ENCODE assay signal across 8 mouse cellular contexts in the genomic region with DNA sequence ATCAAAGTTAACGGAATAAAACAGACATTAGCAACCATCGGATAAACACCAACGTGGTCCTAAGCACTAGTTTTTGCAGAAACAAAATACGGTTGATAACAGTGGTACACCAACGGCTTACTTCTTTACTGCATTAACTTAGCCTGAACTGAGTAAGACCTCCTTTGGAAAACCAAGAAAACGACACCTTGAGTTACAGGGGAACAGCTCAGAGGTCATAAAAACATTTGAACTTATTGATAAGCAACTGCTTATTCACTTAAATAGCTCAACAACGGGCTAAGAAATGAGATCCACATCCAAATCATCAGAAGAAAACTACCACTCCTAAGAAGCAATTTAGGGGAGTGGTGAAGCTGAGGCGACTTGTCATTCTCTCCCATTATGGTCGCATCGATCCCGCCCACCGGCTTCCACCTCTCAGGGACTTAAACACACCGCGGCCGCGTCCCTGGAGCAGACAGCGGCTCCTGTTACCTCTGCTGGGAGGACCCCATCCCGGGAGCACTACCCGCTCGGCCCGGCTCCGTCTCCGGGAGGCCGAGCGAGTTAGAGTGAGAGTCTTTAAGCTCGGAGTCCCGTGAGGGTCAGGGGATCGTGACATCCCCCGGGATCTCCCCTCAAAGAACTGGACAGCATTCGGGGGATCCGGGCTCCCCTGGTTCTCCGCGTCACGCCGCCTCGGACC. TPM values are rescaled to one million over a fixed set of nuclear protein-coding genes. Genes with fewer than 3 reads are reported as not detected.
DNase-seq lines count a peak whose midpoint lies in the region; ATAC-seq and TF ChIP-seq lines count a peak whose summit lies in the region.
"Not testable (repeated sequence)": the region's sequence is repeated elsewhere in the genome, so short reads cannot be mapped to it uniquely, and the experiment has no call there.

No protein-coding gene starts in this region.

- not testable (repeated sequence) for H3K36me3 ChIP-seq in C2C12 (ENCODE audit: control insufficient read depth, insufficient read depth); forebrain, embryonic 10.5 days (replicated peaks); heart, postnatal 0 days (replicated peaks; ENCODE audit: control insufficient read depth, insufficient read depth, low read length); liver, embryonic 14.5 days (replicated peaks; ENCODE audit: control insufficient read depth, insufficient read depth, low read depth); midbrain, postnatal 0 days (ENCODE audit: insufficient read depth, low read length); small intestine, adult 2 months (ENCODE audit: control insufficient read depth, insufficient read depth, low read length)

- peak overlapping the region; percentile 74 for H3K4me3 ChIP-seq in C2C12 (ENCODE audit: insufficient read depth, poor library complexity, severe bottlenecking)
- H3K4me3 ChIP-seq in bone marrow macrophage, adult 2 months (ENCODE audit: insufficient read depth, low read length) = peak overlapping the region; percentile 83
- peak overlapping the region; percentile 79 for H3K4me3 ChIP-seq in forebrain, embryonic 10.5 days
- peak overlapping the region; percentile 94 for H3K4me3 ChIP-seq in heart, postnatal 0 days (ENCODE audit: low read depth, low read length)
- peak overlapping the region; percentile 78 to 80 for H3K4me3 ChIP-seq in liver, embryonic 14.5 days (ENCODE audit: insufficient read depth in 1 of 2, low read depth in 2 of 2, low read length in 2 of 2)
- peak overlapping the region; percentile 78 for H3K4me3 ChIP-seq in midbrain, postnatal 0 days (ENCODE audit: low read depth, low read length)
- H3K4me3 ChIP-seq in small intestine, adult 2 months (ENCODE audit: low read depth, low read length) = peak overlapping the region; percentile 92

- H3K4me1 ChIP-seq in bone marrow macrophage, adult 2 months (ENCODE audit: control insufficient read depth, insufficient read depth, low read length) = peaks cover 10% of the 10 kb centered on the region
- H3K4me1 ChIP-seq in forebrain, embryonic 10.5 days = peaks cover 22% of the 10 kb centered on the region
- peaks cover 26% of the 10 kb centered on the region for H3K4me1 ChIP-seq in heart, postnatal 0 days (ENCODE audit: control insufficient read depth, insufficient read depth)
- H3K4me1 ChIP-seq in liver, embryonic 14.5 days (replicated peaks; ENCODE audit: control insufficient read depth in 2 of 2, insufficient read depth in 2 of 2, low read length in 1 of 2) = peaks cover 21 to 24% of the 10 kb centered on the region in 2 experiments
- not testable (repeated sequence) for H3K4me1 ChIP-seq in midbrain, postnatal 0 days (ENCODE audit: insufficient read depth, low read length); small intestine, adult 2 months (ENCODE audit: control insufficient read depth, insufficient read depth, insufficient read length, low read length)

- H3K27ac ChIP-seq in bone marrow macrophage, adult 2 months (ENCODE audit: insufficient read depth, low read depth, low read length) = peak overlapping the region; percentile 89; the same call in 1 of the 2 replicates
- H3K27ac ChIP-seq in forebrain, embryonic 10.5 days = peak overlapping the region; percentile 94
- H3K27ac ChIP-seq in heart, postnatal 0 days (ENCODE audit: low read depth) = peak overlapping the region; percentile 99
- H3K27ac ChIP-seq in liver, embryonic 14.5 days = peak overlapping the region; percentile 88
- H3K27ac ChIP-seq in midbrain, postnatal 0 days (ENCODE audit: low read depth, low read length) = peak overlapping the region; percentile 93
- H3K27ac ChIP-seq in small intestine, adult 2 months (ENCODE audit: insufficient read depth, low read depth, low read length) = peak overlapping the region; percentile 88

- TF ChIP-seq EP300 in heart, postnatal 0 days (IDR thresholded peaks at IDR 0.05; ENCODE audit: low read depth); liver, embryonic 14.5 days (IDR thresholded peaks at IDR 0.05; ENCODE audit: low read depth): not testable (repeated sequence)

- TF ChIP-seq POLR2A in bone marrow macrophage, adult 2 months (IDR thresholded peaks at IDR 0.05; ENCODE audit: borderline replicate concordance, low read depth, low read length); small intestine, adult 2 months (IDR thresholded peaks at IDR 0.05; ENCODE audit: low read depth, low read length): not testable (repeated sequence)

- not testable (repeated sequence) for H3K9me3 ChIP-seq in forebrain, embryonic 10.5 days; heart, postnatal 0 days (replicated peaks; ENCODE audit: control insufficient read depth, low read length); liver, embryonic 14.5 days (ENCODE audit: control insufficient read depth, low read length); midbrain, postnatal 0 days (ENCODE audit: low read length)

- peak overlapping the region; percentile 68 for H3K4me2 ChIP-seq in heart, postnatal 0 days (ENCODE audit: low read depth, low read length)
- peak overlapping the region; percentile 89 for H3K4me2 ChIP-seq in liver, embryonic 14.5 days (ENCODE audit: low read depth)
- H3K4me2 ChIP-seq in midbrain, postnatal 0 days (ENCODE audit: low read depth, low read length, poor library complexity, severe bottlenecking) = peak overlapping the region; percentile 58

- not testable (repeated sequence) for H3K27me3 ChIP-seq in C2C12 (ENCODE audit: control insufficient read depth, insufficient read depth, insufficient read length); forebrain, embryonic 10.5 days (ENCODE audit: poor library complexity, severe bottlenecking); heart, postnatal 0 days (ENCODE audit: control insufficient read depth, insufficient read depth, low read length); liver, embryonic 14.5 days (ENCODE audit: control insufficient read depth, insufficient read depth, low read length); midbrain, postnatal 0 days (ENCODE audit: insufficient read depth, low read length); small intestine, adult 2 months (ENCODE audit: control insufficient read depth, insufficient read depth, low read length)

- peak; percentile 16 for DNase-seq in forebrain, embryonic 10.5 days (ENCODE audit: extremely low spot score, low spot score)
- DNase-seq in heart, postnatal 0 days (ENCODE audit: low spot score); midbrain, postnatal 0 days (ENCODE audit: low spot score): not testable (repeated sequence)
- peak; percentile 17 to 36 for DNase-seq in kidney, postnatal 36 days
- peak; percentile 15 to 17 (median 17) for DNase-seq in liver, embryonic 14.5 days (ENCODE audit: low read depth in 3 of 3, low spot score in 3 of 3)

- H3K79me3 ChIP-seq in C2C12 (ENCODE audit: low read depth) = peaks cover 49% of the 10 kb centered on the region

- H3K79me2 ChIP-seq in C2C12 (ENCODE audit: control insufficient read depth, insufficient read depth) = peaks cover 58% of the 10 kb centered on the region

- not testable (repeated sequence) for TF ChIP-seq CTCF in C2C12 (IDR thresholded peaks at IDR 0.05; ENCODE audit: control insufficient read depth, insufficient read depth, insufficient read length); bone marrow macrophage, adult 2 months (IDR thresholded peaks at IDR 0.05; ENCODE audit: low read depth, low read length); heart, postnatal 0 days (IDR thresholded peaks at IDR 0.05; ENCODE audit: low read depth); liver, embryonic 14.5 days (IDR thresholded peaks at IDR 0.05; ENCODE audit: low read depth); midbrain, postnatal 0 days (IDR thresholded peaks at IDR 0.05); small intestine, adult 2 months (IDR thresholded peaks at IDR 0.05; ENCODE audit: extremely low read depth, insufficient read length, insufficient replicate concordance, low read depth, low read length)

- WGBS in forebrain, embryonic 10.5 days = 4% methylated on average over 36 of the region's 36 CpGs
- 3% methylated on average over 24 of the region's 36 CpGs for WGBS in heart, postnatal 0 days
- WGBS in liver, embryonic 14.5 days (ENCODE audit: insufficient replicate concordance) = 2% methylated on average over 21 of the region's 36 CpGs
- WGBS in midbrain, postnatal 0 days = 4% methylated on average over 23 of the region's 36 CpGs
- WGBS in small intestine, adult 2 months = 1% methylated on average over 36 of the region's 36 CpGs

- peak overlapping the region; percentile 95 for H3K9ac ChIP-seq in heart, postnatal 0 days (replicated peaks; ENCODE audit: low read depth, low read length)
- H3K9ac ChIP-seq in liver, embryonic 14.5 days (replicated peaks) = peak overlapping the region; percentile 91
- H3K9ac ChIP-seq in midbrain, postnatal 0 days (replicated peaks; ENCODE audit: low read length, poor library complexity, severe bottlenecking) = peak overlapping the region; percentile 88

- peak overlapping the region; percentile 90 for H3ac ChIP-seq in C2C12 (ENCODE audit: control insufficient read depth, insufficient read length, low read depth)

- ATAC-seq in heart, postnatal 0 days (ENCODE audit: insufficient read depth, low read depth) = peak; percentile 55
- peak; percentile 63 for ATAC-seq in liver, embryonic 14.5 days (ENCODE audit: insufficient read depth)
- ATAC-seq in midbrain, postnatal 0 days (ENCODE audit: low FRiP score) = peak; percentile 43; the same call in 1 of the 2 replicates

RNA-seq across cellular contexts. Expression of gene Ppp6c, which starts 0.8 kb away (rescaled TPM):
- polyA plus RNA-seq in C2C12 (2012; fragmentation: generic; extraction: Trizol) = 29.8 TPM
- polyA plus RNA-seq in bone marrow macrophage, adult 2 months (2012; ENCODE audit: insufficient read depth, insufficient read length, missing spikeins) = 67.4 and 73.6 TPM in 2 replicates
- 72.2 and 76.8 TPM in 2 replicates for polyA plus RNA-seq in forebrain, embryonic 10.5 days (2016; fragmentation: Nextera tagmentation; extraction: Ambion mirVana)
- 35.0 and 54.1 TPM in 2 replicates for total RNA-seq in heart, postnatal 0 days (2014; rRNA removed; ENCODE audit: low replicate concordance)
- 50.0 and 52.1 TPM in 2 replicates for polyA plus RNA-seq in heart, postnatal 0 days (2015; fragmentation: Nextera tagmentation; extraction: Ambion mirVana)
- polyA plus RNA-seq in liver, embryonic 14.5 days (2012; rRNA removed) = 19.4 and 21.9 TPM in 2 replicates
- polyA plus RNA-seq in liver, embryonic 14.5 days (2014; fragmentation: Nextera tagmentation; extraction: Ambion mirVana) = 46.9 and 53.0 TPM in 2 replicates
- 51.4 and 51.9 TPM in 2 replicates for total RNA-seq in midbrain, postnatal 0 days (2014; rRNA removed)
- 46.0 and 48.4 TPM in 2 replicates for polyA plus RNA-seq in midbrain, postnatal 0 days (2015; fragmentation: Nextera tagmentation; extraction: Ambion mirVana)
- polyA plus RNA-seq in small intestine, adult 2 months (2012; rRNA removed) = 4.3 and 8.9 TPM in 2 replicates

RNA-seq across cellular contexts. Expression of gene Scai, which starts 34.9 kb away (rescaled TPM):
- polyA plus RNA-seq in C2C12 (2012; fragmentation: generic; extraction: Trizol) = 1.4 TPM
- polyA plus RNA-seq in bone marrow macrophage, adult 2 months (2012; ENCODE audit: insufficient read depth, insufficient read length, missing spikeins) = 7.2 and 9.5 TPM in 2 replicates
- polyA plus RNA-seq in forebrain, embryonic 10.5 days (2016; fragmentation: Nextera tagmentation; extraction: Ambion mirVana) = 9.2 and 10.4 TPM in 2 replicates
- total RNA-seq in heart, postnatal 0 days (2014; rRNA removed; ENCODE audit: low replicate concordance) = 8.3 and 19.1 TPM in 2 replicates
- polyA plus RNA-seq in heart, postnatal 0 days (2015; fragmentation: Nextera tagmentation; extraction: Ambion mirVana) = 2.5 and 2.7 TPM in 2 replicates
- polyA plus RNA-seq in liver, embryonic 14.5 days (2012; rRNA removed) = 0.77 and 1.1 TPM in 2 replicates
- 0.98 and 1.7 TPM in 2 replicates for polyA plus RNA-seq in liver, embryonic 14.5 days (2014; fragmentation: Nextera tagmentation; extraction: Ambion mirVana)
- 59.5 and 78.3 TPM in 2 replicates for total RNA-seq in midbrain, postnatal 0 days (2014; rRNA removed)
- polyA plus RNA-seq in midbrain, postnatal 0 days (2015; fragmentation: Nextera tagmentation; extraction: Ambion mirVana) = 12.1 and 13.8 TPM in 2 replicates
- 0.03 and 0.24 TPM in 2 replicates for polyA plus RNA-seq in small intestine, adult 2 months (2012; rRNA removed)
